33 mouse cellular contexts compared by ENCODE assay signal in the genomic region with DNA sequence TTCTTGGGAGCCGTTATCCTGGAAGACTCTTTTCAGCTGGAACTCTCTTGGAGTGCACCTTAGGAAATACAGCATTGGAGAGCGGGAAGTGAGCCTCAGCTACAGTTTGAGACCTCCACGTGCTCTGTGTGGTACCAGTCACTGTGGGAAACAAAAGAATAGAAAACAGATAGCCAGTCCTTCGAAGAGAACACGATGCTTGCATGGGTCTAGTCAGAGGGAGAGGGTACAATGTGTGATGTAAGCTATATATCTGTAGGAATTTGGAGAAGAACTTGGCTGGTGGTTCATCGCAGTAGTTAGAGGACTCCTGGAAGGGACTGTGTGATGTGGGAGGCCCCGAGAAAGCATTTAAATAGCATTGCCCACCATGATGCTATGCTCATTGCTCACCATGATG.
"Had no signal": no experiment of that assay in that cellular context is flagged by ENCODE, and none has a peak within 500 bp of the region (broad histone marks: within the 10 kb centered on the region; RNA-seq: fewer than 3 reads in every experiment).

No protein-coding gene starts in this region.

- H3K4me3 ChIP-seq: heart, embryonic 13.5 days; heart, embryonic 15.5 days; hindbrain, embryonic 10.5 days; hindbrain, embryonic 12.5 days; hindbrain, embryonic 13.5 days; hindbrain, embryonic 15.5 days; intestine, embryonic 15.5 days; kidney, embryonic 15.5 days; layer of hippocampus, adult 2 months; left cerebral cortex, adult 2 months had no signal

- H3K27ac ChIP-seq: heart, embryonic 13.5 days; heart, embryonic 15.5 days; hindbrain, embryonic 10.5 days; hindbrain, embryonic 12.5 days; hindbrain, embryonic 13.5 days; hindbrain, embryonic 14.5 days; hindbrain, embryonic 15.5 days; hindbrain, postnatal 0 days; intestine, embryonic 15.5 days; kidney, embryonic 15.5 days; kidney, postnatal 0 days; layer of hippocampus, adult 2 months; left cerebral cortex, adult 2 months had no signal

- ATAC-seq: hindbrain, embryonic 16.5 days; hindbrain, postnatal 0 days; inflammation-experienced regulatory T-cells, adult 6 months; intestine, embryonic 15.5 days; intestine, embryonic 16.5 days; intestine, postnatal 0 days had no signal

- H3K9ac ChIP-seq: heart, embryonic 13.5 days; heart, embryonic 15.5 days; hindbrain, embryonic 12.5 days; hindbrain, embryonic 13.5 days; hindbrain, embryonic 14.5 days; hindbrain, embryonic 15.5 days; intestine, embryonic 15.5 days; kidney, embryonic 15.5 days had no signal

- H3K4me1 ChIP-seq: heart, embryonic 13.5 days; heart, embryonic 15.5 days; hindbrain, embryonic 10.5 days; hindbrain, embryonic 12.5 days; hindbrain, embryonic 13.5 days; hindbrain, embryonic 15.5 days; intestine, embryonic 15.5 days; kidney, embryonic 15.5 days had no signal

- H3K27me3 ChIP-seq: heart, embryonic 13.5 days; heart, embryonic 15.5 days; hindbrain, embryonic 12.5 days; hindbrain, embryonic 13.5 days; hindbrain, embryonic 15.5 days; intestine, embryonic 15.5 days; kidney, embryonic 15.5 days had no signal

- H3K36me3 ChIP-seq: heart, embryonic 13.5 days; heart, embryonic 15.5 days; hindbrain, embryonic 10.5 days; hindbrain, embryonic 12.5 days; hindbrain, embryonic 13.5 days; hindbrain, embryonic 15.5 days; intestine, embryonic 15.5 days; kidney, embryonic 15.5 days had no signal

- DNase-seq: heart, postnatal 10 days; heart, postnatal 14 days; heart, postnatal 4 days; kidney, adult 11 months; kidney, adult 18-20 months; kidney, adult 2 months; kidney, adult 8-10 months; kidney, adult 9 months; kidney, postnatal 10 days; kidney, postnatal 14 days; kidney, postnatal 25 days; kidney, postnatal 36 days; kidney, postnatal 4 days; layer of hippocampus, adult 9-11 months; layer of hippocampus, postnatal 36 days had no signal

- H3K9me3 ChIP-seq: heart, embryonic 13.5 days; heart, embryonic 15.5 days; hindbrain, embryonic 10.5 days; hindbrain, embryonic 12.5 days; hindbrain, embryonic 13.5 days; hindbrain, embryonic 15.5 days; intestine, embryonic 15.5 days; kidney, embryonic 15.5 days had no signal

- H3K4me2 ChIP-seq: heart, embryonic 11.5 days; heart, embryonic 13.5 days; heart, embryonic 15.5 days; hindbrain, embryonic 12.5 days; hindbrain, embryonic 13.5 days; hindbrain, embryonic 14.5 days; hindbrain, embryonic 15.5 days; intestine, embryonic 15.5 days; kidney, embryonic 15.5 days had no signal
